In genomic region chr8:107324142-107324541, GRCm38 (mm10) we compare ENCODE assay signal across 8 mouse cellular contexts. TPM values are rescaled to one million over a fixed set of nuclear protein-coding genes. Genes with fewer than 3 reads are reported as not detected.
DNase-seq lines count a peak whose midpoint lies in the region; ATAC-seq lines count a peak whose summit lies in the region.

No protein-coding gene starts in this region.

- no peaks in the 10 kb centered on the region for H3K36me3 ChIP-seq in forebrain, embryonic 14.5 days (ENCODE audit: control insufficient read depth, insufficient read depth, low read length)

- H3K4me2 ChIP-seq in forebrain, embryonic 14.5 days (ENCODE audit: low read length), result no peak overlapping the region

- H3K4me3 ChIP-seq in forebrain, embryonic 14.5 days (ENCODE audit: low read depth, low read length), result no peak overlapping the region

- 0% methylated on average over 1 of the region's 1 CpGs for WGBS in forebrain, embryonic 14.5 days

- no peaks in the 10 kb centered on the region for H3K9me3 ChIP-seq in forebrain, embryonic 14.5 days (replicated peaks; ENCODE audit: control insufficient read depth, low read length)

- no peak overlapping the region for H3K9ac ChIP-seq in forebrain, embryonic 14.5 days (ENCODE audit: low read length)

- no peaks in the 10 kb centered on the region for H3K4me1 ChIP-seq in forebrain, embryonic 14.5 days (ENCODE audit: control insufficient read depth, insufficient read depth, low read length)

- H3K27me3 ChIP-seq in forebrain, embryonic 14.5 days (replicated peaks; ENCODE audit: control insufficient read depth, insufficient read depth, low read length), result no peaks in the 10 kb centered on the region

- DNase-seq in MN1 (ENCODE audit: low spot score), result peak; percentile 89
- DNase-seq in c-Kit-positive CD71-positive TER-119-negative erythroid progenitor cells, embryonic 14.5 days (ENCODE audit: low read depth), result peak; percentile 74
- DNase-seq in forebrain, embryonic 14.5 days (ENCODE audit: low spot score), result peak; percentile 92
- DNase-seq in layer of hippocampus, adult 9-10 months (ENCODE audit: low spot score), result peak; percentile 86
- peak; percentile 86 for DNase-seq in lung, postnatal 10 days
- DNase-seq in right cerebral cortex, postnatal 10 days (ENCODE audit: low spot score in 2 of 2), result peak; percentile 73 to 81
- peak; percentile 62 for DNase-seq in urinary bladder, postnatal 25 days (ENCODE audit: low spot score)

- peak; percentile 65 for ATAC-seq in forebrain, embryonic 14.5 days
- peak; percentile 88 to 92 for ATAC-seq in hematopoietic stem cell, adult 5-6 weeks (replicated peaks in 1 of 2; ENCODE audit: insufficient read depth in 1 of 2, low FRiP score in 2 of 2, low TSS enrichment in 1 of 2, low read depth in 1 of 2, poor library complexity in 2 of 2, severe bottlenecking in 2 of 2)

- H3K27ac ChIP-seq in forebrain, embryonic 14.5 days (ENCODE audit: low read depth, low read length), result no peak overlapping the region

RNA-seq across cellular contexts. Expression of gene Nfat5, which starts 30.9 kb away (rescaled TPM):
- polyA plus RNA-seq in forebrain, embryonic 14.5 days (2014; fragmentation: Nextera tagmentation; extraction: Ambion mirVana), result 3.4 and 5.3 TPM in 2 replicates
- total RNA-seq in hematopoietic stem cell, adult 5-6 weeks (2017), result 40.1 and 67.9 TPM in 2 replicates
